Mouse (Mus musculus) heart, adult 2 months (tissue): Measurements from ENCODE around the gene Sptbn4. TPM values are rescaled to one million over a fixed set of nuclear protein-coding genes. Genes with fewer than 3 reads are reported as not detected.
A peak's percentile ranks its signal among the peaks of the same experiment; 100 is the strongest.

Experiments
- DNase-seq, 2 experiments: peaks; one replicate each; pipeline ENCODE4 v3.0.0; 2021
- H3K27ac ChIP-seq: fragments of 200-600 bp; 2 replicates; pipeline ENCODE4 v1.8.1; 2022
- H3K27me3 ChIP-seq: fragments of 200-500 bp; 2 replicates; pipeline ENCODE4 v1.6.1; 2012; ENCODE audit warnings: mild to moderate bottlenecking, low read length, inconsistent platforms, mixed read lengths; ENCODE audit not compliant: control insufficient read depth, insufficient read depth
- H3K36me3 ChIP-seq: fragments of 200-500 bp; 2 replicates; pipeline ENCODE4 v1.6.1; 2012; ENCODE audit warnings: low read length, inconsistent platforms; ENCODE audit not compliant: control insufficient read depth, insufficient read depth
- H3K4me1 ChIP-seq: fragments of 200-500 bp; 2 replicates; pipeline ENCODE4 v1.6.1; 2011; ENCODE audit warnings: low read length; ENCODE audit not compliant: control insufficient read depth, insufficient read depth
- H3K4me3 ChIP-seq: fragments of 200-600 bp; 2 replicates; pipeline ENCODE4 v1.8.1; 2022
- H3K79me2 ChIP-seq: fragments of 200-500 bp; replicated peaks from 2 replicates; pipeline ENCODE4 v1.6.1; 2012; ENCODE audit warnings: mild to moderate bottlenecking, inconsistent platforms, low read length, moderate library complexity, mixed read lengths; ENCODE audit not compliant: control insufficient read depth, insufficient read depth
- H3K9ac ChIP-seq: fragments of 200-500 bp; 2 replicates; pipeline ENCODE4 v1.6.1; 2012; ENCODE audit warnings: low read depth, mild to moderate bottlenecking, control low read depth, inconsistent platforms, low read length, mixed read lengths
- CTCF ChIP-seq: fragments of 200-600 bp; IDR thresholded peaks from 2 replicates; pipeline ENCODE4 v1.8.1; 2022; ENCODE audit warnings: antibody characterized with exemption, mild to moderate bottlenecking, moderate library complexity
- EP300 ChIP-seq: fragments of 200-500 bp; IDR thresholded peaks from 2 replicates; pipeline ENCODE4 v1.6.1; 2011; ENCODE audit warnings: low read depth, low read length, control low read depth; ENCODE audit not compliant: insufficient read depth
- POLR2A ChIP-seq: fragments of 200-500 bp; IDR thresholded peaks from 2 replicates; pipeline ENCODE4 v1.6.1; 2011; ENCODE audit warnings: mild to moderate bottlenecking, low read depth, low read length, control low read depth; ENCODE audit not compliant: insufficient read depth
- WGBS: fragments of 180-500 bp; shearing (Covaris S2); methylation state at CpG from one replicate; pipeline ENCODE4 v1.1.7; 2018; 5-methylcytosine and 5-hydroxymethylcytosine counted together
- intact Hi-C: fragments of 180-260 bp; cut with DNase I; formaldehyde crosslinking; loops from one replicate; pipeline ENCODE4 v1.15.1; 2025
- polyA plus RNA-seq: library from polyadenylated mRNA; depleted of rRNA; stranded (reverse); fragments of >200 nt; gene quantifications from 2 replicates; pipeline ENCODE4 v1.2.3, GENCODE M21; 2012
- total RNA-seq, 2 experiments: library from RNA; stranded (reverse); gene quantifications; 2 replicates each; pipeline ENCODE4 v1.2.3; 2021

Sptbn4 gene
- total and polyA plus RNA-seq, 3 experiments = 0.18 to 0.23 (median 0.20) TPM

DNA sequence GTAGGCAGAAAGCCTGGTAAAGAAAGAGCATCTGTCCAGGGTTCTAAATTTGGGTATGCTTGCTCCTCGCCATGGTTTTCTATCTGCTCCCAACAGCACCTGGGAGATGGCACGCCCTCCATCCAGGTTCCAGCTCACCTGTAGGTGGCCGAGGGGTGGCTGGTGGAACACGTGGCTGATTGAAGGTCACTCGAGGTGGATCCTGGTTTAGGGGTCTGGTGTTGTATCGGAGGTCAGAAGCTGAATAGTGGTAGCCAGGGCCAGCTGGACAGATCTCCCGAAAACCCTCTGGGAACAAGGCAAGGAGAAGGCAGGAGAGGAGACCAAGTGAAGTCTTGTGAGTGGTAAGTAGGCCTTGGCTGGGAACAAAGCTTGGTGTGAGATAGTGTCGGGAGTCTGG is 120.0 kb downstream of the Sptbn4 start:
- no peak overlapping the region for H3K4me3 ChIP-seq
- no peak overlapping the region for H3K9ac ChIP-seq
- no peak overlapping the region for H3K27ac ChIP-seq
- TF ChIP-seq POLR2A (no peak), CTCF (no peak)
- peaks cover 7% of the 10 kb centered on the region for H3K36me3 ChIP-seq
- 0 out of 2 replicates have a peak, but pooled peaks cover 2% of the 10 kb centered on the region for H3K27me3 ChIP-seq
- intact Hi-C loops = loop anchor here (5.0 kb wide), 1 partner anchor 165 kb away; no protein-coding TSS in a partner anchor
- H3K4me1 ChIP-seq = peaks cover 21% of the 10 kb centered on the region
- H3K79me2 ChIP-seq = no peaks in the 10 kb centered on the region
- DNase-seq = no peak
- WGBS = 93% methylated on average over 8 of the region's 8 CpGs

DNA sequence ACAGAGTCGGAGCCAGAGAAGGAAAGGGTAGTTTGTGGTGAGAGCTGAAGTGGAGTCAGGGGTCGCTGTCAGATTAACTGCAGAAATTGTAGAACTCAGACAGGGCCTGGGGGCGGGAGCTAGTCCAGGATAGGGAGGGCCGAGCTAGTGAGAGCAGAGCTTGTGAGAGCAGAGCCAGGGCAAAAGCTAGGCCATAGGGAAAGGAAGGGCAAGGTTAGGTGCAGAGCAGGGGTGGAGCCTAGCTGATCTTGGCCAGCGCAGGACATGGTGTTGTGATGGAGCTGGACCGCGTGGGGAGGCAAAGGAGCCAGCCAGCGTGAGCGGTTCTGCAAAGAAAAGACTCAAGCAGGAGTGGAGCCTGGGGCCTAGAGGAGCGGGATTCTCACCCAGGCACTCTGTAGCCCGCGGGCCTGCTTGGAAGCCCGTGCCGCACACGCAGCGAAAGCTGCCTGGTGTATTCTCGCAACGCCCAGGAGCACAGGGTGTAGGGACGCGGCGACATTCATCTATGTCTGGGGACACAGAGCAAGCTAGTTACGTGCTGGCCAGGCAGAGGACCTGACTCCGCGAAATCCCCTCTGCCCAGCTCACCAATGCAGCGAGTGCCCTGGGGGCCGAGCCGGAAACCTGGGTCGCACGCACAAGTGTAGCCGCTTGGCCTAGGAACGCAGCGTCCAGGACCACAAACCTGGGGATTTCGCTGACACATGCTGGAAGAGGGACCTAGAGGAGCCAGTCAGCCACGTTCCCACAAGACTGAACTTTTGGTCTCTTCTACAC is 121.2 kb downstream of the Sptbn4 start:
- 0 out of 2 replicates have a peak, but pooled peaks cover 2% of the 10 kb centered on the region for H3K27me3 ChIP-seq
- H3K27ac ChIP-seq = peak overlapping the region; percentile 67
- peaks cover 23% of the 10 kb centered on the region for H3K4me1 ChIP-seq
- 70% methylated on average over 34 of the region's 34 CpGs for WGBS
- intact Hi-C loops = loop anchor here (5.0 kb wide), 1 partner anchor 164 kb away; no protein-coding TSS in a partner anchor
- H3K36me3 ChIP-seq = peaks cover 7% of the 10 kb centered on the region
- no peaks in the 10 kb centered on the region for H3K79me2 ChIP-seq
- no peak overlapping the region for H3K9ac ChIP-seq
- no peak overlapping the region for H3K4me3 ChIP-seq
- TF ChIP-seq CTCF = no peak
- no peak for TF ChIP-seq EP300
- no peak for TF ChIP-seq POLR2A
- DNase-seq = peak; percentile 61 to 74

DNA sequence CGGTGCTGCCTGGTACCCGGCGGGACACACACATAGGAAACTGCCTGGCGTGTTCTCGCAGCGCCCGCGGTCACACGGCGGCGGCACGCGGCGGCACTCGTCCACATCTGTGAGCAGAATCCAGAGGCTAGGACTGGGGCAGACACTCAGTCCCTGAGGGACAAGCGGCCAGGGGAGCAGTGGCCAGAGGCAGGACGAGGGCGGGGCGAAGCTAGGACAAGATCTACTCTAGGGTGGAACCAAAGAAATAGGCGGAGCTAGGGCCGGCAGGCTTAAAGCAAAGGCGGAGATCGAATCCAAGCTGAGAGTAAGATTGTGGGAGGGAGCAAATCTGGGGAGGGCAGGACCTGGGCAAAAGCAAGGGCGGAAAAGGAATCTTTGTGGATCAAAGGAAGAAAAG is 121.8 kb downstream of the Sptbn4 start:
- Histone ChIP-seq H3K4me3 (peak overlapping the region; percentile 22), H3K9ac (peak overlapping the region; percentile 53), H3K27ac (peak overlapping the region; percentile 67), H3K36me3 (peaks cover 7% of the 10 kb centered on the region), H3K4me1 (peaks cover 23% of the 10 kb centered on the region), H3K27me3 (0 out of 2 replicates have a peak, but pooled peaks cover 2% of the 10 kb centered on the region), H3K79me2 (no peaks in the 10 kb centered on the region)
- DNase-seq = peak; percentile 83 to 90
- WGBS = 10% methylated on average over 24 of the region's 24 CpGs
- intact Hi-C loops = loop anchor here (5.0 kb wide), 1 partner anchor 163 kb away; no protein-coding TSS in a partner anchor
- TF ChIP-seq EP300 = no peak
- TF ChIP-seq POLR2A = 0 out of 2 replicates have a peak, but pooled peaks have one; percentile 12
- no peak for TF ChIP-seq CTCF

DNA sequence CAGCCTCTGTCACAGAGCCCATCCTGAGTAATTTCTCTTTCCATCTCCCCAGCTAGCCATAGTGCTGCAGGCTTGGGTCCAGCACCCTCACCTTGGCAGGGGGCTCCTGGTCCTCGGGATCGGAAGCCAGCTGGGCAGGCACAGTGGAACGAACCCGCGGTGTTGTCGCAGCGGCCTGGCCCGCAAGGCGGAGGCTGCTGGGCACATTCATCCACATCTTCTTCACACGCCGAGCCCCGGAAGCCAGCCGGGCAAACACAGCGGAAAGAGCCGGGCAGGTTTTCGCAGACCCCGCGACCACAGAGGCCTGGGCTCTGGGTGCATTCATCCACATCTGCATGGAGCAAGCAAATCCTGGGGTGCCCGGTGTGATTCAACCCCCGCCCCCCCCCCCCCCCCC is 122.6 kb downstream of the Sptbn4 start:
- 77% methylated on average over 20 of the region's 20 CpGs for WGBS
- Histone ChIP-seq H3K4me3 (no peak overlapping the region), H3K27me3 (0 out of 2 replicates have a peak, but pooled peaks cover 2% of the 10 kb centered on the region), H3K4me1 (peaks cover 21% of the 10 kb centered on the region), H3K9ac (no peak overlapping the region), H3K27ac (no peak overlapping the region), H3K79me2 (no peaks in the 10 kb centered on the region), H3K36me3 (peaks cover 7% of the 10 kb centered on the region)
- no peak for DNase-seq
- TF ChIP-seq CTCF (no peak), EP300 (no peak), POLR2A (no peak)
- intact Hi-C loops = loop anchor here (5.0 kb wide), 1 partner anchor 163 kb away; no protein-coding TSS in a partner anchor

DNA sequence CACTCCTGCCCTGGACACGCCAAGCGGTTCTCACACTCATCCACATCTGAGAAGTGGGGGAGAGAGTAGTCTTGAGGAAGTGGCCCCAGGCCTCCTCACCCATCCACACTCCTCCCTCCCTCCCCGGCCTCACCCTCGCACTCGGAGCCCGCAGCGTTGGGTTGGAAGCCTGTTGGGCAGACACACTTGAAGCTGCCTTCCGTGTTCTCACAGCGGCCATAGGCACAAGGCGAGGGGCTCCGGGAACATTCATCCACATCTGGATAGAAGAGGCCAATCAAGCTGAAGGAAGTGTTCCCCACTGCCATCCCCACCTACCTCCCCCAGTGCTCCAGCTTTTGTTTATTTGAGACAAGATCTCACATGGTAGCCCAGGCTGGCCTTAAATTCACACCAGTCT is 123.3 kb downstream of the Sptbn4 start:
- TF ChIP-seq CTCF (no peak), POLR2A (no peak), EP300 (no peak)
- no peak overlapping the region for H3K9ac ChIP-seq
- H3K36me3 ChIP-seq = peaks cover 7% of the 10 kb centered on the region
- H3K4me3 ChIP-seq = no peak overlapping the region
- DNase-seq = no peak
- WGBS = 95% methylated on average over 11 of the region's 11 CpGs
- H3K4me1 ChIP-seq = peaks cover 16% of the 10 kb centered on the region
- H3K79me2 ChIP-seq = no peaks in the 10 kb centered on the region
- H3K27me3 ChIP-seq = no peaks in the 10 kb centered on the region
- no peak overlapping the region for H3K27ac ChIP-seq
- intact Hi-C loops = no loop called here

DNA sequence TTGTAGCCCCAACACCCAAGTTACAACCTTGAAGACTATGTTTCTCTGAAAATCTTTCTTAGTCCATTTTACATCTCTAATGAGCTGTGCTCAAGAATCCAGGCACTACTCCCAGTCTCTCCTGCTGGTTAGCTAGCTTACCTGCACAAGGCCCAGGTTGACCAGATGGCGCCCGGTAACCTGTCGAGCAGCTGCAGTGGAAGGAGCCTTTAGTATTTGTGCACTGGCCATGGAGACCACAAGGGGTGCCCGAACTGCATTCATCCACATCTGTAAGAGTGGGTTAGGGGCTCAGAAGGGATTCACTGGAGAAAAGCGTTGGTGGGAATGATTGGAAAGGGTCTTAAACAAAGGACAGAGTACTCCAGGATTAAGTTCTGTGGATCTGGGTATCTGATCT is 124.5 kb downstream of the Sptbn4 start:
- Histone ChIP-seq H3K36me3 (no peaks in the 10 kb centered on the region), H3K27ac (peak overlapping the region; percentile 34), H3K4me3 (no peak overlapping the region), H3K4me1 (peaks cover 10% of the 10 kb centered on the region), H3K79me2 (no peaks in the 10 kb centered on the region), H3K27me3 (no peaks in the 10 kb centered on the region), H3K9ac (no peak overlapping the region)
- DNase-seq = no peak
- intact Hi-C loops = no loop called here
- WGBS = 94% methylated on average over 5 of the region's 5 CpGs
- no peak for TF ChIP-seq CTCF
- TF ChIP-seq EP300 = no peak
- TF ChIP-seq POLR2A = no peak
